Mouse (Mus musculus): ENCODE results near the gene Tmem45a.

GRCm38 (mm10) chr16:56884811-56885210 is 1.2 kb downstream of the Tmem45a start:
- TF ChIP-seq CTCF (IDR thresholded peaks at IDR 0.05; ENCODE audit: low read depth, low read length): no peak
- no peak for TF ChIP-seq POLR2A (IDR thresholded peaks at IDR 0.05; ENCODE audit: insufficient read depth, low read length)
- no peak for TF ChIP-seq EP300 (IDR thresholded peaks at IDR 0.05; ENCODE audit: insufficient read depth, low read depth, low read length)
